Mouse (Mus musculus) T-helper 2 cell (primary cell): ENCODE data around the gene Hmgn5.

Source experiments
- in situ Hi-C: fragments of 300-600 bp; cut with MboI, MseI; formaldehyde crosslinking; loops from one replicate; pipeline ENCODE4 v1.15.1; 2025; ENCODE audit warnings: high pct_unique_total_duplicates

Gene Hmgn5

DNA sequence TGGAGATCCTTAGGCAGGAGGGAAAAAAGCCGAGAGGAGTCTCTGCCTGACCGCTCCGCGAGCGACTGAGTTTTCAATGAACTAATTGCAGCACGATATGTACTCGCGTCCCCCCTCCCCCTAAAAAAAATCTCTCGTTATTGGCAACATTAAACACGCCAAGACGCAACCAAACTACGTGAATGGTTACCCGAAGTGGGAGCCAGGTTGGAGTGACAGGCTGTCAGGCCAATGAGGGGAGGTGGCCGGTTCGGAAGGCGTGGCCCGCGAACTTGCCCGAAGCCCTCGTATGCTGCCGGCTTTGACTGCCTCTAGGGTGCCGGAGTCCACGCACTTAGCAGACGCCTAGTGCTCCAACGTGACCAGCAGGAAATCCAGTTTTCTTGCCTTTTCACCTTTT is at the start of gene Hmgn5:
TSS of gene Hmgn5 (minus strand) at position 122 of the 400 bp plus-strand sequence.
- in situ Hi-C loops: no loop called here

GRCm38 (mm10) chrX:109047773-109048172 is 34.6 kb upstream of the Hmgn5 start:
- in situ Hi-C loops: no loop called here

- in situ Hi-C loops: no loop called here
Observed at GRCm38 (mm10) chrX:109026224-109026623, 13.0 kb upstream of the Hmgn5 start.

- in situ Hi-C loops: no loop called here
Observed at GRCm38 (mm10) chrX:109020858-109021257, 7.7 kb upstream of the Hmgn5 start.

DNA sequence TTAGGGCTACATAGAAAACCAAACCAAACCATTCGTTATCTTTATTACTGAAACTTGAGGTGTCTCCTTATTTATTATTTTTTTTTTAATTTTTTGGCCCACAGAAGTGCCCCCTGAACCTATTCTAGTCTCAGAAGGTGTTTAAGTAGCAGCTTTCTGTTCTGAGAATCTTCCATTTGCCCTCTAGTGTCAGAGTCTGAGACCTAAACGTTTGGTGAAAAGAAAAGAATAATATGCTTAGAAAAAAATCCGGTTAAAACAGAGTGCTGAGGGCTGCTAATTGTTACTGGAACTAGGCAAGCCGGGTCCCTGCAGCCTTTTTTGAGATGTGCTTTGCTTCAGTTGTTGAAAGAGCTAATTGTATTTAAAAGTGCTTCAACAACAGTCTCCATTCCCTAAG is 962 bp upstream of the Hmgn5 start:
- in situ Hi-C loops: no loop called here

GRCm38 (mm10) chrX:109013686-109014085 is 482 bp upstream of the Hmgn5 start:
- in situ Hi-C loops: no loop called here

- in situ Hi-C loops: no loop called here
Observed at GRCm38 (mm10) chrX:109012371-109013031, 703 bp downstream of the Hmgn5 start.

DNA sequence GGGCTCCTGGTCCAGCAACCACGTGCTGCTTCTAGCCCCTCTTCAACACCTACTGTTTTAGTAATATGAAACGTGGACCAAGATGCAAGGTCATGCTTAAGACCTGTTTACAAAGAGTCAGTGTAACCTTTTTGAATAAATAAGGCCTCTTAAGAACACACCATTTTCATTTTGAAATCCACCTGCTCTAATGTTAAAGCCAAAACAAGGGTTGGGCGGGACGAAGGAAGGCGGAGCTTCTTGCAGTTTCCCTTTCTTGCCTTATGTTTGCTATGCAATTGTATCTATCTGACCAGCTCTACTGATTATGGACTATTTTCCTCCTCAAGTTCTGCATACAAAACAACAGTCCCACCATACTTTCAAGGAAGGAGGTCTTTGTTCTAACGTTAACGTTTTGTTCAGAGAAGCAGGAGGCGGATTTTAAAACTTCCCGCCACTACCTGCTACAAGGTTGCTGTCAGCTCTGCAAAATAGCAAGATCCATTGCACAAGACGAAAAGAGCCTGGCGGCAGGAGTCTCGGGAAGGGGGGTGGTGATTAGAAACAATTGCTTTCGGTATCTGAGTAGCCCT is 1.5 kb downstream of the Hmgn5 start:
- in situ Hi-C loops: no loop called here

DNA sequence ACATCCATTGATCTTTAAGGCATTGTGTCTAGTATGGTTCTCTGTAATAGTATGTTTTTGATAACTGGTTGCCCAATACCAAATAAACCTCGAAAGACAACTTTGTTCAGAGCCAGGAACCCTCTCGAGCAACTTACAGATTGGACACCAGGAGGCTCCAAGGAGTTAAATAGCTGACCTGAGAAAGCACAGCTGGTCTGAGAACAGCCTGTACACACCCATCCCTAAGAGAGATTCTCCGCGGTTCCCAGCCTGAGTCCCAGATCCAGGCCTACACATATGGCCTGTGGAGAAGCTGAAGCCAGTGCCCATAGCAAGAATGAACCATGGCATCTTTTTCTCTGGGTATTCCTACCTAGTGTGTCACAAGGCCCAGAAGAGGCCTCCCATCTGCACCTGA is 11.9 kb downstream of the Hmgn5 start:
- in situ Hi-C loops: no loop called here
